In genomic region chr4:128961301-128962028, GRCm38 (mm10) we compare ENCODE assay signal across 8 mouse cellular contexts. TPM values are rescaled to one million over a fixed set of nuclear protein-coding genes. Genes with fewer than 3 reads are reported as not detected.
A peak's percentile ranks its signal among the peaks of the same experiment; 100 is the strongest.
DNase-seq lines count a peak whose midpoint lies in the region; ATAC-seq and TF ChIP-seq lines count a peak whose summit lies in the region.

No protein-coding gene starts in this region.

- DNase-seq in gastrocnemius, adult 2 months: no peak
- DNase-seq in gastrocnemius, postnatal 14 days: no peak
- peak; percentile 46 for DNase-seq in 416B (ENCODE audit: low read depth)
- no peak for DNase-seq in embryonic facial prominence, embryonic 14.5 days (ENCODE audit: low spot score)
- no peak for DNase-seq in liver, embryonic 11.5 days (ENCODE audit: low spot score)
- DNase-seq in frontal cortex, postnatal 10 days (ENCODE audit: low spot score in 2 of 2): no peak
- no peak for DNase-seq in thymus, adult 18-20 months

- 7% methylated on average over 16 of the region's 16 CpGs for WGBS in embryonic facial prominence, embryonic 14.5 days
- 6% methylated on average over 16 of the region's 16 CpGs for WGBS in liver, embryonic 11.5 days
- 8% methylated on average over 16 of the region's 16 CpGs for WGBS in stomach, embryonic 16.5 days

- no peak for ATAC-seq in embryonic facial prominence, embryonic 14.5 days (ENCODE audit: low read depth)
- ATAC-seq in liver, embryonic 11.5 days (replicated peaks; ENCODE audit: low FRiP score): no peak
- no peak for ATAC-seq in stomach, embryonic 16.5 days (ENCODE audit: insufficient read depth, low FRiP score)

- TF ChIP-seq CTCF in gastrocnemius, adult 2 months (IDR thresholded peaks at IDR 0.05): no peak

- no peaks in the 10 kb centered on the region for H3K36me3 ChIP-seq in embryonic facial prominence, embryonic 14.5 days (ENCODE audit: control insufficient read depth, insufficient read depth, low read length)
- no peaks in the 10 kb centered on the region for H3K36me3 ChIP-seq in liver, embryonic 11.5 days (ENCODE audit: control insufficient read depth, insufficient read depth, low read length)
- H3K36me3 ChIP-seq in stomach, embryonic 16.5 days (ENCODE audit: control insufficient read depth, insufficient read depth, low read length): no peaks in the 10 kb centered on the region

- intact Hi-C loops in gastrocnemius, adult 2 months (cut with DNase I): no loop called here
- intact Hi-C loops in gastrocnemius, postnatal 14 days (cut with DNase I; ENCODE audit: low total_unique reads): no loop called here

- peak overlapping the region; percentile 95 for H3K4me2 ChIP-seq in embryonic facial prominence, embryonic 14.5 days (ENCODE audit: low read depth, low read length)
- H3K4me2 ChIP-seq in liver, embryonic 11.5 days: peak overlapping the region; percentile 83
- H3K4me2 ChIP-seq in stomach, embryonic 16.5 days (ENCODE audit: low read depth, low read length): peak overlapping the region; percentile 85

- no peaks in the 10 kb centered on the region for H3K9me3 ChIP-seq in embryonic facial prominence, embryonic 14.5 days (ENCODE audit: control insufficient read depth, low read length)
- no peaks in the 10 kb centered on the region for H3K9me3 ChIP-seq in liver, embryonic 11.5 days (ENCODE audit: control insufficient read depth, low read length)
- no peaks in the 10 kb centered on the region for H3K9me3 ChIP-seq in stomach, embryonic 16.5 days (replicated peaks; ENCODE audit: control insufficient read depth, low read length)

- H3K4me3 ChIP-seq in gastrocnemius, adult 2 months: peak overlapping the region; percentile 81
- H3K4me3 ChIP-seq in embryonic facial prominence, embryonic 14.5 days (ENCODE audit: low read depth, low read length): peak overlapping the region; percentile 79
- peak overlapping the region; percentile 58 for H3K4me3 ChIP-seq in liver, embryonic 11.5 days (ENCODE audit: low read depth, low read length)
- peak overlapping the region; percentile 65 for H3K4me3 ChIP-seq in stomach, embryonic 16.5 days (replicated peaks; ENCODE audit: low read length)

- no peaks in the 10 kb centered on the region for H3K27me3 ChIP-seq in embryonic facial prominence, embryonic 14.5 days (replicated peaks; ENCODE audit: control insufficient read depth, insufficient read depth, low read length)
- H3K27me3 ChIP-seq in liver, embryonic 11.5 days (replicated peaks; ENCODE audit: control insufficient read depth, insufficient read depth, low read length): peaks cover 48% of the 10 kb centered on the region
- H3K27me3 ChIP-seq in stomach, embryonic 16.5 days (ENCODE audit: control insufficient read depth, insufficient read depth, low read length): no peaks in the 10 kb centered on the region

- H3K9ac ChIP-seq in embryonic facial prominence, embryonic 14.5 days (ENCODE audit: low read depth, low read length): peak overlapping the region; percentile 85
- peak overlapping the region; percentile 54; the same call in 1 of the 2 replicates for H3K9ac ChIP-seq in liver, embryonic 11.5 days (ENCODE audit: low read depth, low read length)
- H3K9ac ChIP-seq in stomach, embryonic 16.5 days (ENCODE audit: low read length): peak overlapping the region; percentile 84

- H3K27ac ChIP-seq in gastrocnemius, adult 2 months: peak overlapping the region; percentile 81
- peak overlapping the region; percentile 76; the same call in 1 of the 2 replicates for H3K27ac ChIP-seq in embryonic facial prominence, embryonic 14.5 days (replicated peaks; ENCODE audit: low read depth, low read length)
- H3K27ac ChIP-seq in liver, embryonic 11.5 days (ENCODE audit: low read depth, low read length): no peak overlapping the region
- no peak overlapping the region for H3K27ac ChIP-seq in stomach, embryonic 16.5 days (ENCODE audit: low read length)

- peaks cover 24% of the 10 kb centered on the region for H3K4me1 ChIP-seq in embryonic facial prominence, embryonic 14.5 days (ENCODE audit: control insufficient read depth, insufficient read depth, low read length)
- peaks cover 7% of the 10 kb centered on the region; the same call in 1 of the 2 replicates for H3K4me1 ChIP-seq in liver, embryonic 11.5 days (replicated peaks; ENCODE audit: control insufficient read depth, insufficient read depth, low read length)
- H3K4me1 ChIP-seq in stomach, embryonic 16.5 days (ENCODE audit: control insufficient read depth, insufficient read depth, low read length): peaks cover 20% of the 10 kb centered on the region

RNA-seq across cellular contexts. Expression of gene Azin2, which starts 0.8 kb away (rescaled TPM):
- total RNA-seq in gastrocnemius, adult 2 months (2021): 1 to 10 TPM; 1.2 to 2.2 TPM
- total RNA-seq in gastrocnemius, postnatal 14 days (2021): 1 to 10 TPM; 1.8 to 2.6 TPM
- 20.0 and 27.1 TPM in 2 replicates for polyA plus RNA-seq in embryonic facial prominence, embryonic 14.5 days (2014; fragmentation: Nextera tagmentation; extraction: Ambion mirVana)
- 4.6 and 5.8 TPM in 2 replicates for polyA plus RNA-seq in liver, embryonic 11.5 days (2014; fragmentation: Nextera tagmentation; extraction: Ambion mirVana)
- polyA plus RNA-seq in stomach, embryonic 16.5 days (2015; fragmentation: Nextera tagmentation; extraction: Ambion mirVana): 14.3 and 15.0 TPM in 2 replicates

RNA-seq across cellular contexts. Expression of gene Ak2, which starts 30.3 kb away (rescaled TPM):
- total RNA-seq in gastrocnemius, adult 2 months (2021): 10 to 100 TPM; 27.8 to 31.3 TPM
- 10 to 100 TPM; 43.4 to 46.2 TPM for total RNA-seq in gastrocnemius, postnatal 14 days (2021)
- polyA plus RNA-seq in embryonic facial prominence, embryonic 14.5 days (2014; fragmentation: Nextera tagmentation; extraction: Ambion mirVana): 135 and 142 TPM in 2 replicates
- 235 and 256 TPM in 2 replicates for polyA plus RNA-seq in liver, embryonic 11.5 days (2014; fragmentation: Nextera tagmentation; extraction: Ambion mirVana)
- 199 and 207 TPM in 2 replicates for polyA plus RNA-seq in stomach, embryonic 16.5 days (2015; fragmentation: Nextera tagmentation; extraction: Ambion mirVana)

Comparison
In these comparisons a context has a peak if more than half of its experiments do, and no peak if none do; other contexts are left out.
1. H3K27ac ChIP-seq: peak in gastrocnemius, adult 2 months (single experiment) and embryonic facial prominence, embryonic 14.5 days (single experiment); none in liver, embryonic 11.5 days (single experiment) and stomach, embryonic 16.5 days (single experiment).
2. Peak in every context shown above with its lines, with median percentiles within 50 percentile points of each other: H3K4me3 ChIP-seq, H3K4me2 ChIP-seq and H3K9ac ChIP-seq.